Mouse (Mus musculus) T-helper 17 cell (primary cell): ENCODE results near the gene Sptbn4.

Source experiments
- in situ Hi-C, 2 experiments: fragments of 300-600 bp; cut with MboI, MseI; formaldehyde crosslinking; loops; 1 replicate in 1 of 2; 2 replicates in 1 of 2; pipeline ENCODE4 v1.15.1; 2025; ENCODE audit warnings: high pct_unique_total_duplicates in 2 of 2

The Sptbn4 gene

DNA sequence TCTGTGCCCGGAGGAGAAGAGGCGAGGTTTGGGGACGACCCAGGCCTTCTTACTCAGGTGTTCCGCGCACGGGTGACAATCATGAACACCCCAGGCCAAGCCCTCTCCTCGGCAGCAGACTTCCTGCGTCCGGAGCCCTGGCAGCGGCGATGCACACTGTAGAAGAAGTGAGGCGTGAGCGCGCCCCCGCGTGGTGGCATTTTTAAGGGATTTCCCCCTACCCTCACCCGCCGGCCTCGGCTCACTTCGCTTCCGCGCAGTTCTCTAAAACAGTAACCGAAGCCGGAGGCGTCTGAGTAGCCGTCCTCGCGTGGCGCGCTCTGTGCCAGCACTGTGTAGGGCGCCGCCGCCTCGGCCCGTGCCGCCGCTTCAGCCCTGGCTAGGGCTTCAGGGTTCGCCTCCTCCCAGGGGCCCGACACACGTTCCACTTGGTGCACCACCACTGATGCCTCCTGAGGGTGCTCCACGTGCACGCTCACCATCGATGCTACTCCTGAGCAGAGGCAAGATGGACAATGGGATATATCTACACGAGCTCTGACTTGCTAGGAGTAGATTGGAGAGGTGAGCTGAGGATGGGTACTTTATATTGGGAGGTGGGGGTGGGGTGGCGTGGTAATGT is 118.0 kb downstream of the Sptbn4 start:
- in situ Hi-C loops, result loop anchor here in 1 of 2 experiments (10.0 kb wide), 1 partner anchor 1695 kb away; no protein-coding TSS in a partner anchor

DNA sequence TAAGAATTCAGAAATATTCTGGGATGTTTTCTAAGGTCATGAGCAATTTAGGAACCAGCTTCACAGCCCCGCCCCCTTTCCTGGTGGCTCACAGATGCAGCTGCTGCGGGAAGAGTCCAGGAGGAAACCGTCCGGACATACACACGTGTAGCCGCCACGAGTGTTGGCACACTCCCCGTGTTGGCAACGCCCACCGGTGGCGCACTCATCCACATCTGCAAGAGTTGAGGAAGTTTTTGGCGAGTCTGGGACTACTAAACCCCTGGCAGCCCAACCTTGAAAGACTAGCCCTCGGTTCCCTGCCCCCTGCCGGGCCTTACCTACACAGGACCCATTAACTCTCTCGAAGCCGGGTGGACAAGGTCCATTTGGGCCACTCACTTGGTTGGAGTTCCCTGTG is 118.8 kb downstream of the Sptbn4 start:
- in situ Hi-C loops, result loop anchor here in 1 of 2 experiments (10.0 kb wide), 1 partner anchor 1696 kb away; no protein-coding TSS in a partner anchor

DNA sequence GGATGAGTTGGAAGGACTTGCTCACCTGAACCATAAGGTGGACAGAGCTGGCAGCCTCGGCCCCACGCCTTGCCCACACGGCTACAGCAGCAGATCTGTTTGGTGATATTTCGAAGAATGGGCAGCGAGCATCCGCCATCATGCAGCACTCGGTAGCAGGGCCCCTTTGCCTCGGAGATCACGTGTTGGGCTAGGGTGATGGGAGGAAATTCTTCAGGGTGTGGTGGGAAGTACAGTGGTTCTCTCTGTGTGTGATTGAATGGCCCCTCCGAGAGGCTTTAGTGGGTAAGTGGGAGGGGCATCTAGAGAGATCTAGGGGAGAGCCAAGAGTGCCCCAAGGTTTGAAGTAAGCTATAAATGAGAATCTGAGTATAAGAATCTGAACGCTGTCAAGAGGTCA is 119.3 kb downstream of the Sptbn4 start:
- in situ Hi-C loops, result loop anchor here in 1 of 2 experiments (10.0 kb wide), 1 partner anchor 1697 kb away; no protein-coding TSS in a partner anchor

DNA sequence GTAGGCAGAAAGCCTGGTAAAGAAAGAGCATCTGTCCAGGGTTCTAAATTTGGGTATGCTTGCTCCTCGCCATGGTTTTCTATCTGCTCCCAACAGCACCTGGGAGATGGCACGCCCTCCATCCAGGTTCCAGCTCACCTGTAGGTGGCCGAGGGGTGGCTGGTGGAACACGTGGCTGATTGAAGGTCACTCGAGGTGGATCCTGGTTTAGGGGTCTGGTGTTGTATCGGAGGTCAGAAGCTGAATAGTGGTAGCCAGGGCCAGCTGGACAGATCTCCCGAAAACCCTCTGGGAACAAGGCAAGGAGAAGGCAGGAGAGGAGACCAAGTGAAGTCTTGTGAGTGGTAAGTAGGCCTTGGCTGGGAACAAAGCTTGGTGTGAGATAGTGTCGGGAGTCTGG is 120.0 kb downstream of the Sptbn4 start:
- in situ Hi-C loops, result loop anchor here in 1 of 2 experiments (10.0 kb wide), 1 partner anchor 1697 kb away; no protein-coding TSS in a partner anchor

DNA sequence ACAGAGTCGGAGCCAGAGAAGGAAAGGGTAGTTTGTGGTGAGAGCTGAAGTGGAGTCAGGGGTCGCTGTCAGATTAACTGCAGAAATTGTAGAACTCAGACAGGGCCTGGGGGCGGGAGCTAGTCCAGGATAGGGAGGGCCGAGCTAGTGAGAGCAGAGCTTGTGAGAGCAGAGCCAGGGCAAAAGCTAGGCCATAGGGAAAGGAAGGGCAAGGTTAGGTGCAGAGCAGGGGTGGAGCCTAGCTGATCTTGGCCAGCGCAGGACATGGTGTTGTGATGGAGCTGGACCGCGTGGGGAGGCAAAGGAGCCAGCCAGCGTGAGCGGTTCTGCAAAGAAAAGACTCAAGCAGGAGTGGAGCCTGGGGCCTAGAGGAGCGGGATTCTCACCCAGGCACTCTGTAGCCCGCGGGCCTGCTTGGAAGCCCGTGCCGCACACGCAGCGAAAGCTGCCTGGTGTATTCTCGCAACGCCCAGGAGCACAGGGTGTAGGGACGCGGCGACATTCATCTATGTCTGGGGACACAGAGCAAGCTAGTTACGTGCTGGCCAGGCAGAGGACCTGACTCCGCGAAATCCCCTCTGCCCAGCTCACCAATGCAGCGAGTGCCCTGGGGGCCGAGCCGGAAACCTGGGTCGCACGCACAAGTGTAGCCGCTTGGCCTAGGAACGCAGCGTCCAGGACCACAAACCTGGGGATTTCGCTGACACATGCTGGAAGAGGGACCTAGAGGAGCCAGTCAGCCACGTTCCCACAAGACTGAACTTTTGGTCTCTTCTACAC is 121.2 kb downstream of the Sptbn4 start:
- in situ Hi-C loops, result loop anchor here in 1 of 2 experiments (10.0 kb wide), 1 partner anchor 1699 kb away; no protein-coding TSS in a partner anchor

- in situ Hi-C loops, result loop anchor here in 1 of 2 experiments (10.0 kb wide), 1 partner anchor 1699 kb away; no protein-coding TSS in a partner anchor
Measured at GRCm38 (mm10) chr7:27325697-27326096, 121.8 kb downstream of the Sptbn4 start.

DNA sequence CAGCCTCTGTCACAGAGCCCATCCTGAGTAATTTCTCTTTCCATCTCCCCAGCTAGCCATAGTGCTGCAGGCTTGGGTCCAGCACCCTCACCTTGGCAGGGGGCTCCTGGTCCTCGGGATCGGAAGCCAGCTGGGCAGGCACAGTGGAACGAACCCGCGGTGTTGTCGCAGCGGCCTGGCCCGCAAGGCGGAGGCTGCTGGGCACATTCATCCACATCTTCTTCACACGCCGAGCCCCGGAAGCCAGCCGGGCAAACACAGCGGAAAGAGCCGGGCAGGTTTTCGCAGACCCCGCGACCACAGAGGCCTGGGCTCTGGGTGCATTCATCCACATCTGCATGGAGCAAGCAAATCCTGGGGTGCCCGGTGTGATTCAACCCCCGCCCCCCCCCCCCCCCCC is 122.6 kb downstream of the Sptbn4 start:
- in situ Hi-C loops, result loop anchor here in 1 of 2 experiments (5.0 to 10.0 kb wide), 2 partner anchors 83 to 1700 kb away; no protein-coding TSS in a partner anchor

- in situ Hi-C loops, result loop anchor here in 1 of 2 experiments (5.0 to 10.0 kb wide), 2 partner anchors 82 to 1701 kb away; no protein-coding TSS in a partner anchor
Measured at GRCm38 (mm10) chr7:27324161-27324560, 123.3 kb downstream of the Sptbn4 start.

- in situ Hi-C loops, result loop anchor here in 1 of 2 experiments (5.0 to 10.0 kb wide), 2 partner anchors 81 to 1702 kb away; no protein-coding TSS in a partner anchor
Measured at GRCm38 (mm10) chr7:27323001-27323400, 124.5 kb downstream of the Sptbn4 start.

- in situ Hi-C loops, result loop anchor here in 1 of 2 experiments (5.0 to 10.0 kb wide), 2 partner anchors 80 to 1703 kb away; no protein-coding TSS in a partner anchor
Measured at GRCm38 (mm10) chr7:27322291-27322690, 125.2 kb downstream of the Sptbn4 start.

- in situ Hi-C loops, result no loop called here
Measured at GRCm38 (mm10) chr7:27319411-27319810, 128.1 kb downstream of the Sptbn4 start.

GRCm38 (mm10) chr7:27315958-27316357 is 131.5 kb downstream of the Sptbn4 start:
- in situ Hi-C loops, result no loop called here

GRCm38 (mm10) chr7:27314393-27314792 is 133.1 kb downstream of the Sptbn4 start:
- in situ Hi-C loops, result no loop called here

GRCm38 (mm10) chr7:27311651-27312284 is 135.7 kb downstream of the Sptbn4 start:
- in situ Hi-C loops, result no loop called here

DNA sequence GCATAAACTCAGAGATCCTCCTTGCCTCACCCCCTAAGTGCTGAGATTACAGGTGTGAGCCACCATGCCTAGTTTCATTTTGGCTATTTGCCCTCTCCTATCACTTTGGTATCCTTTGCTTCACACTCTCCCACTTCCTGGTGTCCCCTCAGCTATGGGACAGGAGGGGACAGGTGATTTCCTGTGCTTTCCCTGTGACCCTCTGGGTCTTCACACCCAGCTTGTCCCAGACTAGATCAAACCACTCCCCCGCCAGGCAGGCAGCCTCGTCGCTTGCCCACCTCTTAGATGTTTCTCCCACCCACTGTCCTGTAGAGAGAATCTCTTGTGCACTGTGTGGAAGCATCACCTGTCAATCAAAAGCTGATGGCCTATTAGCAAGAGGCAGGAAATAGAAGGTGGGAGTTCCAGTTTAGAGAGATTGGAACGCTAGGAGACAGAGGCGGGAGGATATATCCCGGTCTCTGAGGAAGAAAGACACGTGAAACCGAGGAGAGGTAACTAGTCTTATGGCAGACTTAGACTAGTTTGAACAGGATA is 136.4 kb downstream of the Sptbn4 start:
- in situ Hi-C loops, result no loop called here

GRCm38 (mm10) chr7:27310306-27310705 is 137.2 kb downstream of the Sptbn4 start:
- in situ Hi-C loops, result no loop called here

DNA sequence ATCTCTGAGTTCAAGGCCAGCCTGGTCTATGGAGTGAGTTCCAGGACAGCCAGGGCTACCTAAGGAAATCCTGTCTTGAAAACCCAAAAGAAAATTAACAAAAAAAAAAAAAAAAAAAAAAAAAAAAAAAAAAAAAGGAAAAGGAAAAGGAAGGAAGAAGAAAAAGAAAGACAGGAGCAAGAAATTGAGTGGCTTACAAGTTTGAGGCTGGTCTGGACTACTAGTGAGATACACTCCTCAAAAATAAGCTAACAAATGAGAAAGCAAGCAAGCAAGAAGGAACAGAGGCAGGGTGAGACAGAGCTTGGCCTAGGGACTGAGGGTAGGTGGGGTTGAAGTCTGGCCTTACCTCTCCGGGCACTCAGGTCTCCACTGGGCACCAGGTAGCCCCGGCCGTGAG is 137.7 kb downstream of the Sptbn4 start:
- in situ Hi-C loops, result no loop called here

- in situ Hi-C loops, result no loop called here
Measured at GRCm38 (mm10) chr7:27308821-27309549, 138.5 kb downstream of the Sptbn4 start.

GRCm38 (mm10) chr7:27307551-27307950 is 139.9 kb downstream of the Sptbn4 start:
- in situ Hi-C loops, result no loop called here
